Mouse (Mus musculus) forebrain, embryonic 11.5 days (tissue): ENCODE results near the gene Fbxl16. TPM values are rescaled to one million over a fixed set of nuclear protein-coding genes. Genes with fewer than 3 reads are reported as not detected.

Experiments used
- ATAC-seq: fragments of 200-750 bp; cut with Nextera tagmentation; replicated peaks from 2 replicates; pipeline ENCODE4 v1.8.0; 2017; ENCODE audit warnings: moderate TSS enrichment; ENCODE audit not compliant: low FRiP score
- DNase-seq: peaks from one replicate; pipeline ENCODE4 v3.0.0-alpha.2; 2017; ENCODE audit warnings: low spot score
- H3K27ac ChIP-seq: fragments of 300-500 bp; sonication (generic); 2 replicates; pipeline ENCODE4 v1.5.1; 2014; ENCODE audit warnings: low read depth, low read length
- H3K27me3 ChIP-seq: fragments of 300-500 bp; sonication (generic); 2 replicates; pipeline ENCODE4 v1.6.1; 2014; ENCODE audit warnings: mild to moderate bottlenecking, low read length, mixed read lengths; ENCODE audit not compliant: control insufficient read depth, insufficient read depth
- H3K36me3 ChIP-seq: fragments of 300-500 bp; sonication (generic); 2 replicates; pipeline ENCODE4 v1.6.1; 2014; ENCODE audit warnings: mild to moderate bottlenecking, low read length, moderate library complexity, mixed read lengths; ENCODE audit not compliant: control insufficient read depth, insufficient read depth
- H3K4me1 ChIP-seq: fragments of 300-500 bp; sonication (generic); replicated peaks from 2 replicates; pipeline ENCODE4 v1.6.1; 2014; ENCODE audit warnings: low read length, mixed read lengths; ENCODE audit not compliant: control insufficient read depth, insufficient read depth
- H3K4me2 ChIP-seq: fragments of 300-500 bp; sonication (generic); 2 replicates; pipeline ENCODE4 v1.6.1; 2014; ENCODE audit warnings: low read depth, mild to moderate bottlenecking, low read length, moderate library complexity, mixed read lengths; ENCODE audit not compliant: severe bottlenecking
- H3K4me3 ChIP-seq: fragments of 300-500 bp; sonication (generic); 2 replicates; pipeline ENCODE4 v1.5.1; 2014; ENCODE audit warnings: low read depth, low read length
- H3K9ac ChIP-seq: fragments of 300-500 bp; sonication (generic); 2 replicates; pipeline ENCODE4 v1.6.1; 2014; ENCODE audit warnings: low read length
- H3K9me3 ChIP-seq: fragments of 300-500 bp; sonication (generic); 2 replicates; pipeline ENCODE4 v1.6.1; 2016; ENCODE audit warnings: low read length, mixed read lengths; ENCODE audit not compliant: control insufficient read depth
- WGBS: fragments of 180-500 bp; shearing (Covaris S2); extraction: QIAGEN DNeasy Blood & Tissue Kit; methylation state at CpG from one replicate; pipeline ENCODE4 v1.1.7; 2014; 5-methylcytosine and 5-hydroxymethylcytosine counted together
- polyA plus RNA-seq: library from polyadenylated mRNA; unstranded; fragments of >200 nt; fragmentation: Nextera tagmentation; extraction: Ambion mirVana; gene quantifications from 2 replicates; pipeline ENCODE4 v1.2.1, GENCODE M21; 2014

The Fbxl16 gene
- polyA plus RNA-seq, 1 experiment from 2014 or later: 13.6 TPM

DNA sequence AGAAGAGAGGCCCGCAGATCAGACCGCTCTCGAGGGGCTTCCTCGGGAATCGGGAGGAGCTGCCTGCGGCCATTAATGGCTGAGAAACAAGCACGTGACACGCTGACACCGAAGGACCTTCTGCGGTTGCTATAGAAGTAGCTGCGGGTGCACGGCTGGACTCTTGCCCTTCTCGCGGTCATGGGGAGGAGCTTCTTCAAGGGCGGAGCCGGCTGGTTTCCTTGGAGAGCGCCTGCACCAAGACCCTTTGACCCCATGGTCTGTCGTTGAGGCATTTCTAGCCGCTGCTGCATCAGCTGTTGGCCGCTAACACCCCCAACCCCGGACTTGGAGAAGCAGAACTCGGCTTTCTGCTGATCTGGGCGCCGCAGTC lies 24.4 kb downstream of the Fbxl16 start, which contains the start of gene Stub1:
Gene Stub1 (minus strand): TSS at position 114 of the 373 bp plus-strand sequence.
- Histone ChIP-seq H3K4me1 (peaks cover 47% of the 10 kb centered on the region), H3K27ac (peak within 1 kb of the TSS; percentile 96), H3K4me2 (peak within 1 kb of the TSS; percentile 95), H3K36me3 (peaks cover 9% of the 10 kb centered on the region; the same call in 1 of the 2 replicates), H3K9ac (peak within 1 kb of the TSS; percentile 87), H3K4me3 (peak within 1 kb of the TSS; percentile 83), H3K27me3 (no peaks in the 10 kb centered on the region), H3K9me3 (no peaks in the 10 kb centered on the region)
- ATAC-seq (peak; percentile 59), DNase-seq (no peak)
- WGBS: 1% methylated on average over 24 of the region's 24 CpGs

DNA sequence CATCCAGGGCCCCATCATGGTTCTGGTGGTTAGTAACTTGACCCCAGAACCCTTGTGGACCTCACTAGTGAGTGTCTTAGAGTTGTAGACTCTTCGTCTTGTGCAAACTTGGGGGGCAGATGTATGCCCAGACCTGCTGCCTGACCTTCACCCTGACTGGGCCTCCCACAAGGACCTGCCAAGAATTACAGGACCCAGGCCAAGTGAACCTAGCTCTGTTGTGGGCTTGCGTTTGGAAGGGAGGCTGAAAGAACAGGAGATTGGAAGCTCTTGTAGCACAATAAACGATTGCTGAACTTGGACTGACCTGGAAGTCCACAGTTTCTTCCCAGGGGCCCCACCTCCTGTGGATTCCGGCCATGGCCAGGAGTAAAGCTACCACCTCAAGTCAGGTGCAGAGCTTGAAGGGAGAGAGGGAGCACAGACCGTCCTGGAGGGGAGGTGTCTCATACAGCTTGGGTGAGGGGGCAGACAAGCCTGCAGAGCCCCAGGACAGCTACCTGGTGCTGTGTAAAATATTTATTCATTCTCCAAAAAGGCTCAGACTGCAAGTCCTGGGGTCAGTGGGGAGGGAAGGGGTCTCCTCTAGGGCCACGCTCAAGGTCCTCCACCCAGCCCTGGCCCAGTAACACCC lies 25.2 kb downstream of the Fbxl16 start:
- DNase-seq (peak; percentile 52), ATAC-seq (no peak)
- WGBS: 60% methylated on average over 6 of the region's 6 CpGs
- H3K27ac ChIP-seq: no peak overlapping the region; the same call in 1 of the 2 replicates
- peak overlapping the region; percentile 78 for H3K9ac ChIP-seq
- peak overlapping the region; percentile 83 for H3K4me3 ChIP-seq
- H3K9me3 ChIP-seq: no peaks in the 10 kb centered on the region
- H3K4me2 ChIP-seq: peak overlapping the region; percentile 95
- no peaks in the 10 kb centered on the region for H3K27me3 ChIP-seq
- peaks cover 9% of the 10 kb centered on the region; the same call in 1 of the 2 replicates for H3K36me3 ChIP-seq
- H3K4me1 ChIP-seq: peaks cover 45% of the 10 kb centered on the region

DNA sequence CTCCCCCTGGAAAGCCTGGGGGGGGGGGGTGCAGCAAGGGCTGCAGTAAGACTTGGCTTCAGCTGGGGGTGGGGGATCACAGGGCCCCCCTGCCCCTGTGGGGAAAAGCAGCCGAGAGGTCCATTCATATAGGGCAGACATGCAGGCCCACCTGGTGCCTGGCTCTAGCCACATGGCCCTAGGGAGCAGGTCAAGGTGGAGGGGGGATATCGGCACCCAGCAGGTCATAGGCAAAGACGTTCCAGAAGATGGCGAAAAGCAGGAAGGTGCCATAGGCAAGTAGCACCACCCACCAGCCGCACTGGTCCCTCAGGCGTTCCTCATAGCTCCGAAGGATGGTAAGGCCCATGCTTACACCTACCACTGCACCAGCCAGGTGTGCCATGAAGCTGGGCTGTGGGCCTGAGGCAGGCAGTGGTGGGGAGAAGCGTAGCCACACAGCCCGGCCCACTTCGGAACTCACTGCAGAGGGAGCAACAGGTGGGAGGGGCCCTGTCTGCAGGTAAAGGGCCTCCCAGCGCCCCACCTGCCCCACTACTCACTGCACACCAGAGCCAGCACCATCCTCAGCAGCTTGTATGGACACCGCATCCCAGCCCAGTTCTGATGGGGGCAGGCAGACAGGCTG lies 25.8 kb downstream of the Fbxl16 start:
- Histone ChIP-seq H3K4me2 (peak overlapping the region; percentile 95; the same call in 1 of the 2 replicates), H3K4me3 (peak overlapping the region; percentile 83), H3K27ac (no peak overlapping the region), H3K27me3 (no peaks in the 10 kb centered on the region), H3K4me1 (peaks cover 40% of the 10 kb centered on the region), H3K9me3 (no peaks in the 10 kb centered on the region), H3K9ac (peak overlapping the region; percentile 78), H3K36me3 (peaks cover 11% of the 10 kb centered on the region; the same call in 1 of the 2 replicates)
- 91% methylated on average over 12 of the region's 12 CpGs for WGBS
- ATAC-seq: no peak
- peak; percentile 56 for DNase-seq

DNA sequence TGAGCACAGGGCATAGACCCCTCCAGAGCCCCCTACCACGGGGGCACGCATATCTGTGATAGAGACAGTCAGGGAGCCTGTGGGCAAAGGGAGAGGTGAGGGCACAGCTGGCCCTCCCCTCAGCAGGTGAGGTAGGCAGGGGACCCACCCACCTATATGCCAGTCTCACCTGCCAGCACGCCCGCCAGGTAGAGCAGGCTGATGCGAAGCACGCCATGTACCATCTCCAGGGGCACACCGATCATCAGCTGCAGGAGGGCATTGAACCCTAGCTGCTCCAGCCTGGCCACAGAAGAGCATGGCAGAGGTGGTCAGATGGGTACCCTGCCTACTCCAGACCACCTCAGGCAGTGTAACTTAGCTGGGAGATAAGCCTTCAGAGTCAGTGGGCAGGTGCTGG lies 26.4 kb downstream of the Fbxl16 start:
- 96% methylated on average over 7 of the region's 7 CpGs for WGBS
- H3K4me2 ChIP-seq: no peak overlapping the region
- H3K9ac ChIP-seq: no peak overlapping the region

DNA sequence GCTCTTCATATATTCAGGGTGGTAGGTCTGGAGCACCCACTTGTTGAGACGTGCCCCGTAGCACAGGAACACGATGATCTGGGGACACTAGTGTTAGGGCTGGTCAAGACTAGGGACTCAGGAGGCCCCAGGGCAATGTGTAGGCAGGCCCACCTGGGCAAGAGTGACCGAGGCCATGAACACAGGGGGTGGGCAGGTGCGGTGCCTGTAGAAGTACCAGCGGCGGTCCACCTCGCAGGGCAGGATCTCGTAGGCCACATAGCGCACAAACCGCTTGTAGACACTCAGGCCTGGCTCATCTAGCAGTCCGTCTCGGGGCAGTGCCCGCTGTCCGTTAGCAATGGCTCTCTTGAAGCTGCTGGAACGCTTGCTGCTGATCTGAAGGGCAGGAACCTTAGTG lies 26.9 kb downstream of the Fbxl16 start:
- ATAC-seq (no peak), DNase-seq (peak; percentile 59)
- Histone ChIP-seq H3K4me3 (no peak overlapping the region), H3K36me3 (peaks cover 9% of the 10 kb centered on the region; the same call in 1 of the 2 replicates), H3K27ac (no peak overlapping the region), H3K4me1 (peaks cover 36% of the 10 kb centered on the region), H3K9me3 (no peaks in the 10 kb centered on the region), H3K27me3 (no peaks in the 10 kb centered on the region), H3K4me2 (no peak overlapping the region), H3K9ac (no peak overlapping the region)
- 92% methylated on average over 16 of the region's 16 CpGs for WGBS

More for the DNA sequence above, 26.4 kb downstream of the Fbxl16 start:
- Histone ChIP-seq H3K27me3 (no peaks in the 10 kb centered on the region), H3K27ac (no peak overlapping the region), H3K4me3 (no peak overlapping the region), H3K4me1 (peaks cover 36% of the 10 kb centered on the region), H3K36me3 (peaks cover 13% of the 10 kb centered on the region; the same call in 1 of the 2 replicates), H3K9me3 (no peaks in the 10 kb centered on the region)
- no peak for DNase-seq
- no peak for ATAC-seq

DNA sequence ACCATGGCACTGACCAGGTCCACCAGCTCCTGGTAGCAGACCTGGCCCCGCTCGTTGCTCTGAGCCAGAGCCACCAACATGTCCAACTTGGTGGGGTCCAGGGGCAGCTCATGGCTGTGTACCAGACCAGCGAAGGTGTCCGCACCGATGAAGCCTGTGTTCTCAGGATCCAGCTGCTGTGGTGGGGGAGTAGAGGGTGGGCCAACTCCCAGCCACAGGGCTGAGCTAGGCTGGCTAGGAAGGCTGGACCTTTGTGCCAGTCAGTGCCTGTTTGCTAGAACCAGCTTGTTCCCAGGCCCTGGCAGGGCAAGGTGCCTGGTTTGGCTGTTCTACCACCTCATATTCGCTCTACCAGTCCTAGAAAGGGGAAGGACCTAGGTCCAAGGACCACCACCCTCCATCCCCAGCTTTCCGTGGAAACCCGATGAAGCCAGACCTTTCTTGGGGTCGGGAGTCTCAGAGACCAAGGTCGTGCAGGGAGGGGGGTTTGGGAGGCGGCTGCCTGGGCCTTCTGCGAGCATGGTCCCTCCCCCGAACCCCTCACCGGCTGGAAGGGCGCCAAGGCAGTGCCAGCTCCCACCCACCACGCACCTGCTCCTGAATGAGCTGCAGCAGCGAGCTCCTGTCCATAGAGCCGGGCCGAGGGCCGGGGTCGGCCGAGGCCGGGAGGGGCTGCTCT lies 27.7 kb downstream of the Fbxl16 start:
- Histone ChIP-seq H3K27me3 (no peaks in the 10 kb centered on the region), H3K9me3 (no peaks in the 10 kb centered on the region), H3K4me1 (peaks cover 33% of the 10 kb centered on the region), H3K4me3 (peak overlapping the region; percentile 30), H3K9ac (peak overlapping the region; percentile 58), H3K4me2 (peak overlapping the region; percentile 79), H3K27ac (peak overlapping the region; percentile 50), H3K36me3 (peaks cover 11% of the 10 kb centered on the region)
- ATAC-seq (no peak), DNase-seq (peak; percentile 63)
- 23% methylated on average over 23 of the region's 23 CpGs for WGBS

DNA sequence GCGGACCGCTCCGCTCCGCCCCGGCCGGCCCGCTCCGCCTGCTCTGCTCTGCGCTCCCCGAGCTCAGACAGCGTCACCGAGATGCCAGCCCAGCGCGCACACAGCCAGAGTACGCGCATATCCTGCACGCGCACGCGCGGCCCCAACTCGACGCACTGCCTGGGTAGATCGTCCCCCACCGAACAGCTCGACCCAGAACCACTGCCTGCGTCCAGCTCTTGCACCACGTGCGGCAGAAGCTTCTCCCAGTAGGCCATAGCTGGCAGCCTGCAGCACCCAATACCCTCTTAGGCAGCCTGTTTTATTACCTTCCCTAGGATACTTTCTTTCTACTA lies 28.2 kb downstream of the Fbxl16 start, which contains the start of gene Rhbdl1:
Gene Rhbdl1 (minus strand): TSS at position 220 of the 335 bp plus-strand sequence.
- Histone ChIP-seq H3K27ac (peak within 1 kb of the TSS; percentile 50), H3K4me3 (peak within 1 kb of the TSS; percentile 30), H3K27me3 (no peaks in the 10 kb centered on the region), H3K9me3 (no peaks in the 10 kb centered on the region), H3K36me3 (peaks cover 15% of the 10 kb centered on the region), H3K4me1 (peaks cover 28% of the 10 kb centered on the region), H3K9ac (peak within 1 kb of the TSS; percentile 58), H3K4me2 (peak within 1 kb of the TSS; percentile 79)
- peak; percentile 16; the same call in 1 of the 2 replicates for ATAC-seq
- 2% methylated on average over 29 of the region's 29 CpGs for WGBS
- DNase-seq: peak; percentile 81

DNA sequence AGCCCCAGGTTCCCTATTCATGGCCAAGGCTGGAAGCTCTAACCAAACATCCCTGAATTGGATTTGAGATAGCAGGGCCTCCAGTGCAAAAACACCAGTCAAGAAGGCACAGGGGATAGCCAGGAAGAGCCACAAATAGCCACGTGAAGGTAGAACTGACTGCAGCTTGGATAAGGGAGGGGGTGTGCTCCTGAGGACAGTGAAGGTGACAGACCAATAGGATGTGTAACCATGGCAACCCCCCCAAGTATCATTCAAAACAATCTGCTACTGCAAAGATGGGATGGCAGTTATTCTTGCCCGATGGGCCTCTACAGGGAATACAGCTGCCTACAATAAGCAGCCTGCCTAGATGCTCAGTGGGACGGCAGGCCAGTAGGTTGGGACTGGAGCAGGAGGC lies 28.6 kb downstream of the Fbxl16 start:
- DNase-seq: no peak
- ATAC-seq: no peak
- no peaks in the 10 kb centered on the region for H3K9me3 ChIP-seq
- H3K4me3 ChIP-seq: no peak overlapping the region
- peak overlapping the region; percentile 79; the same call in 1 of the 2 replicates for H3K4me2 ChIP-seq
- H3K36me3 ChIP-seq: peaks cover 19% of the 10 kb centered on the region
- WGBS: 57% methylated on average over 3 of the region's 3 CpGs
- no peaks in the 10 kb centered on the region for H3K27me3 ChIP-seq
- H3K4me1 ChIP-seq: peaks cover 28% of the 10 kb centered on the region
- H3K27ac ChIP-seq: peak overlapping the region; percentile 50; the same call in 1 of the 2 replicates
- peak overlapping the region; percentile 58 for H3K9ac ChIP-seq
